Mouse (Mus musculus): ENCODE data around the gene Slc25a17. TPM values are rescaled to one million over a fixed set of nuclear protein-coding genes. Genes with fewer than 3 reads are reported as not detected.

The Slc25a17 gene
- total RNA-seq, 2 experiments from 2014 or later: 34.5 to 39.7 TPM

- DNase-seq (ENCODE audit: low spot score in 2 of 2): no peak
These were observed 3.7 kb downstream of the Slc25a17 start for GRCm38 (mm10) chr15:81356946-81357345.

GRCm38 (mm10) chr15:81355146-81355761 is 5.4 kb downstream of the Slc25a17 start:
- DNase-seq (ENCODE audit: low spot score in 2 of 2): no peak

DNA sequence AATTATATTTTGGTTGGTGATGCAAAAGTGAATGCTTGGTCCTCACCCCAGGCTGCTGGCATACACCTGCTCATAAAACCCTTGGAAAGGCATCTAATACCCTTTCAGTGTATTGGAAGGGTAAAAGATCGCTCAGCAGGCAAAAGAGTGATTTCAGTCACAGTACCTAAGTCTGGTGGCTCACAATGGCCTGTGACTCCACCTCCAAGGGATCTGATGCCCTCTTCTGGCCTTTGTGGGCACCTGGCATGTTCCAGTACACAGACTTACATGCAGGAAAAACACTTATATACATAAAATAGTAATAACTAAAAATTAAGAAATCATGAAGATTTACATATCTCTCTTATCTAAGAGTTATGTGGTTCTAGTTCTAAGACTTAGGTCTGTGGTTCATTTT is 8.0 kb downstream of the Slc25a17 start:
- DNase-seq (ENCODE audit: low spot score in 2 of 2): no peak

DNA sequence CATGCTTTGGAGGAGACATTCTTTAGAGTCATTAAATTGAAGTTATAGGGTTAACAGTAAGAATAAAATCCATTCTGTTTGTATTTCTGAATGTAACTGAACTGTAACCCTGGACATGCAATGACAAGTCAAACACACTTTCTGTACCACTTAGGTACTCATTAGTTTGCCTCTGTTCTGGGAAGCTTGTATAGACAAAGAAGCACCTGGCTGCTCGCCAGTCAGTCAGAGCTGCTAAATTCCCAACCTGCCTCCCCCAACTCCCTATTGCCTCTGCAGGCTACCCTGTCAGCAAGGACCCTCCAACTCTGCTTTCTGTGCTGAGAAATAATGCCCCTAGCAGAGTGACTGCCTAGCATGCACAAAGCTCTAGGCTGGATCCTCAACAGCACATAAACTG is 10.2 kb downstream of the Slc25a17 start:
- DNase-seq (ENCODE audit: low spot score in 2 of 2): no peak

DNA sequence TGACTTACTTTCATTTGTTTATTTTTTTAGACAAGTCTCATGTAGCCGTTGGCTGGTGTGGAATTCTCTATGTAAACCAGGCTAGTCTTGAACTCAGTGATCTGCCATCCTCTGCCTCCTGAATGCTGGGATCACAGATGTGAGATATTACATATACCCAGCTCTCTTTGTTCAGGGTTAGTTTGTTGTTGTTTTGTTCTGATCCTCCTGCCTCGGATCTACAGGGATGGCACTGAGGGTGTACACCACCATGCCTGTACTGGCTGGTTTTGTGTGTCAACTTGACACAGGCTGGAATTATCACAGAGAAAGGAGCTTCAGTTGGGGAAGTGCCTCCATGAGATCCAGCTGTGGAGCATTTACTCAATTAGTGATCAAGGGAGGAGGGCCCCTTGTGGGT is 12.2 kb downstream of the Slc25a17 start:
- no peak for DNase-seq (ENCODE audit: low spot score in 2 of 2)

DNA sequence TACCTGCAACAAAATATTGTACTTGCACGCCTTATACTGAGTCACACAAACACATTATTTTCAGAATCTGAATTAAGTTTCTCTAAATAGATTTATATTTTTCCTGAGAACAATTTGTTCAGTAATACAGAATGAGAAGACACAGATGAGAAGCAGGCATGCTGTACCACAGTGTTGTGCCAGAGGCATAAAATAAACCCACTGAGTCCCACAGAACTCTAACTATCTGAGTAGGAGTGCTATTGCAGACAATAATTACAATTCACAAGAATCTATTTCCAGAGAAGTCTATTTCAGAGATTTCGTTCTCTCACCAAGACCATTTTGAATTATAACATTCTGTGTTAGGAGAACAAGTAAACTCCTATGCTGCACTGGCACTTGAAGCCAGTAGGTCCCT is 13.1 kb downstream of the Slc25a17 start:
- DNase-seq (ENCODE audit: low spot score in 2 of 2): no peak

DNA sequence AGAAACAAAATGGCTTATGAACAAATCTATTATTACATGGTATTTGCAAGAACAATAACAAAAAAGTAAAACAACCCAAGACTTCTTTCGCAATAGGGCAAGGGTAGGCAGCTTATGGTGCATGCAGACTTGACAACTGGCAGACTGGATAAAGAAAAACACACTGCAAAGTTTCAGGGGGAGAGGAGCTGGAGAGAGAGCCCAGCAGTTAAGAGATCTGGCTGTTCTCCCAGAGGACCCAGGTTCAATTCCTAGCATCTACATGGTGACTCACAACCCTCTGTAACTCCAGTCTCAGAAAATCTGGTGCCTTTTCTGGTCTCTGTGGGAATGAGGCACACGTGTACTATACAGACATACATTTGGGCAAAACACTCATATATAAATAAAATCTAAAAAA is 19.2 kb downstream of the Slc25a17 start:
- peak in 1 of 2 experiments; percentile 23 for DNase-seq (ENCODE audit: low spot score in 2 of 2)

DNA sequence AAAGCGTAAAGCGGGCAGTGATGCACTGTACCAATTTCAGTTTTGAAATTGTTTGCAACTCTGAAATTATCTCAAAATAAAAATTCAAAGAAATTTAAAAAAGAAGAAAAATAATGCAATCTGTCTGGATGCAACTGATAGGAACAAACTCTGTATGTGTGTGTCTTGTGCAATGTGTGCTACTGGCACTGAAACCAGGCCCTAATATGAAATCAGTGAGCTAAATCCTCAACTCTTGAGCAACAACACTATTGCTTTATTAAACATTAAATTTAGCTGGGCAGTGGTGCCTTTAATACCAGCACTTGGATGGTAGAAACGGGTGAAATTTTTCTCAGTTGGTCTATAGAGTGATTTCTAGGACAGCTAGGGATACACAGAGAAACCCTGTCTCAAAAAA is 21.5 kb downstream of the Slc25a17 start:
- DNase-seq (ENCODE audit: low spot score in 2 of 2): no peak

- peak; percentile 21 to 28 for DNase-seq (ENCODE audit: low spot score in 2 of 2)
These were observed 24.1 kb downstream of the Slc25a17 start for GRCm38 (mm10) chr15:81336466-81336865.

GRCm38 (mm10) chr15:81332517-81332916 is 28.1 kb downstream of the Slc25a17 start:
- DNase-seq (ENCODE audit: low spot score in 2 of 2): no peak

- no peak for DNase-seq (ENCODE audit: low spot score in 2 of 2)
These were observed 29.7 kb downstream of the Slc25a17 start for GRCm38 (mm10) chr15:81330816-81331433.

- no peak for DNase-seq (ENCODE audit: low spot score in 2 of 2)
These were observed 30.8 kb downstream of the Slc25a17 start for GRCm38 (mm10) chr15:81329721-81330369.

DNA sequence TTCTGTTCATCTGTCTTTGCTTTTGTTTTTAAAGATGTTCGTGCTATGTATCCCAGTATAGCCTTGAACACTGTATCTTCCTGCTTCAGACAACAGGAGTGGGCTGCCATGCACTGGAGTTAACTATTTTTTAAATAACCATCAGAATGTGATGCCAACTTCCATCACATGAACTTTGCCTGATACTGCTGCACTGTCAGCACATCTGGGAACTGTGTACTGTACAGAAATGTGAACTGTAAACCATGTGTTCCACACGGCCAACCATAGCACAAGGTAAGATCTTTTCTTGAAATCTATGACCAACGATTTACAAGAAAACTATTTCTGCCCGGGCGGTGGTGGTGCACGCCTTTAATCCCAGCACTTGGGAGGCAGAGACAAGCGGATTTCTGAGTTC is 33.1 kb downstream of the Slc25a17 start:
- no peak for DNase-seq (ENCODE audit: low spot score in 2 of 2)

DNA sequence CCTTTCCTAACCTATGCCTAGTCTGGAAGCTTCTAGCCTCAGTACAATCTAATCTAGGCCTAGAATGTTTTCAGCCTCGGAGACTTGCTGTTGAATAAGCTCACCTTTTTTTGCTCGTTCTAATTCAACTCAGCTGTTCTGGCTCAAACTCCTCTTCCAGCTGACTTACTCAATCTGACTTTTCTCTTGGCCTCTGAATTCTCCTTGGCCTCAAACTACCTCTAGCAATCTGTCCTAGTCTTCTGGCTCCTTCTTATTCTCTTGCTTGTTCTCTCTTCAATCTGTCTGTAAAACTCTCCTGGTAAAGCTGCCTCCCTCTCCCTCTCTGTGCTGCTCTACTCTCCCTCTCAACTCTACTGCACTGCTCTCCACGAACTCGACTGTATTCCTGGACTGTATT is 35.6 kb downstream of the Slc25a17 start:
- no peak for DNase-seq (ENCODE audit: low spot score in 2 of 2)

GRCm38 (mm10) chr15:81320137-81320536 is 40.5 kb downstream of the Slc25a17 start:
- DNase-seq (ENCODE audit: low spot score in 2 of 2): peak; percentile 15 to 16

DNA sequence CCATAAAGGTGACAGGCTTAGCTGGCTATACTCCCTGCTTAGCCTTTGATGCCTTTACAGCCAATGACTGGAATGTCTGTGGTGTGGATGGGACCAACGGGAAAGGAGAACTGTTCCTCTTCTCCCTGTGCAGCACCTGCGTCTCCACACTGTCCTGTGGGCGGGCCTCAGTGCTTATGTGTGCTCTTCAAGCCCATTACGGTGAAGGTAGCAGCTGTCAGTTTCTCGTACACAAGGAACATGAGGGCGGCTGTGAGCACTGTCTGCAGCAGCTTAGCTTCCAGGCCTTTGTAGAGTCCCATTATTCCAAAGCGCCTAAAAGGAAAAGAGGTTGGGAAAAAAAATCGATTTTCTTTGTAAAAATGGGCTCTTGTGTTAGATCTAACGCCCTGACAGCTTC is 41.1 kb downstream of the Slc25a17 start:
- peak; percentile 15 to 20 for DNase-seq (ENCODE audit: low spot score in 2 of 2)

DNA sequence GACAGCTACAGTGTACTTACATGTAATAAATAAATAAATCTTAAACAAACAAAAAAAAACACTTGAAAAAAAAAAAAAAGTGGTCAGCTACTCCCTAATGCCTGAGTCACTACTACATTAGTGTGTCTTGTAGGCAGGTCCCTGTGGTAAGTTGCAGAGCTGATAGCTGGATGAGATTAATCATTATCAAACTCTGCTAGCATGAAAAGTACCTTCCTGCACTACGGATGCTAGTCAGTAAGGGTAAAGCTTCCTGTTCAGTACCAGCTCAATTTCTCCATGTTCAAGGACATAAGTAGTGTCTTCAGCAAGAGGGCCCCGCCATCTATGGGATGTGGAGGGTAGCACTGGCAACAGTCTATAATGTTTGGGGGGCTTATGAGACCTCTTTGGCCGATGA is 46.7 kb downstream of the Slc25a17 start:
- no peak for DNase-seq (ENCODE audit: low spot score in 2 of 2)

- DNase-seq (ENCODE audit: low spot score in 2 of 2): no peak
These were observed 49.6 kb downstream of the Slc25a17 start for GRCm38 (mm10) chr15:81311026-81311425.

DNA sequence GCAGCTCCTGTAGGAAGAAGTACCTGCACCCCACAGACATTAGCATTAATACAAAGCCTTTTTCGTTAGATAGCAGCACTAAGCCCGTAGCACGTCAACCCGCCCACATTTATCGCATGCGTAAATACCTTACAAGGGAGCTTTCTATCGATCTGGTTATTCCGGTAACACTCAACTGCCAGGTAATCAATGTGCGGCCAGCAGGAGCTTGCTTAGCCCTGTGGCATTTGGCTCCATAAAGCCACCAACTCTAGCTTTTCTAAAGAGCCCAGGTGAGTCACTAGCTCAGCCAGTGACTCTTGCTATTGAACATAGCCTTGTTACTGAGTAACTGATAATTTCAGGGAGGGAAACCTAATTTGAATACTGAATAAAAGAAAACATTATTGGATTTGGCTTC is 50.3 kb downstream of the Slc25a17 start:
- DNase-seq (ENCODE audit: low spot score in 2 of 2): no peak

GRCm38 (mm10) chr15:81308038-81308437 is 52.6 kb downstream of the Slc25a17 start:
- DNase-seq (ENCODE audit: low spot score in 2 of 2): no peak

DNA sequence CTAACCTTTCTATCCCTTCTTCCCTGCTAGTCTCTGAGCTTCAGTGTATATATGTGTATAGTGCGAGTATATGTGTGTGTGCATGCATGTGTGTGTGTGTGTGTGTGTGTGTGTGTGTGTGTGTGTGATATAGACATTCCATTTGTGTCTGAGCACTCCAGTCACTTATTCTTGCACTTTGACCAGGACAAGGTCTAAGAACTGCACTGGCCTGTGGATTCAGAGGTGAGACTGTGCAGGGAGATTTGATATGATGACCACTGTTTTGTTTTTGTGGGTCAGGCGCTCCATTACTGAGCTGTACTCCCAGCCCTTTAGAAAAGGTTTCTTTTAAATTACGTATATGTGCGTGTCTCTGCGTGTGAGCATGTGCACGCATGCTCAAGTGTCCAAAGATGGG is 54.1 kb downstream of the Slc25a17 start:
- DNase-seq (ENCODE audit: low spot score in 2 of 2): no peak

- DNase-seq (ENCODE audit: low spot score in 2 of 2): no peak
These were observed 55.6 kb downstream of the Slc25a17 start for GRCm38 (mm10) chr15:81305035-81305434.

GRCm38 (mm10) chr15:81304006-81304405 is 56.6 kb downstream of the Slc25a17 start:
- no peak for DNase-seq (ENCODE audit: low spot score in 2 of 2)

All from left cerebral cortex, adult 18-20 months (tissue).